Mouse (Mus musculus): ENCODE data around the gene Gm44596. TPM values are rescaled to one million over a fixed set of nuclear protein-coding genes. Genes with fewer than 3 reads are reported as not detected.
A peak's percentile ranks its signal among the peaks of the same experiment; 100 is the strongest.

Gm44596 gene
- total and polyA plus RNA-seq, 3 experiments: not detected

GRCm38 (mm10) chr6:128345623-128346022 is 29.7 kb upstream of the Gm44596 start:
- no peak overlapping the region for H3K4me3 ChIP-seq
- H3K9ac ChIP-seq (ENCODE audit: low read depth, low read length): no peak overlapping the region
- no peak for DNase-seq
- no peaks in the 10 kb centered on the region; the same call in 1 of the 2 replicates for H3K36me3 ChIP-seq (ENCODE audit: control insufficient read depth, insufficient read depth, low read length)
- TF ChIP-seq POLR2A (IDR thresholded peaks at IDR 0.05; ENCODE audit: insufficient read depth, low read depth, low read length) (no peak), EP300 (IDR thresholded peaks at IDR 0.05; ENCODE audit: insufficient read depth, low read depth, low read length) (no peak), CTCF (IDR thresholded peaks at IDR 0.05) (no peak)
- peaks cover 2% of the 10 kb centered on the region; the same call in 1 of the 2 replicates for H3K79me2 ChIP-seq (replicated peaks; ENCODE audit: control insufficient read depth, insufficient read depth, low read length)
- no peaks in the 10 kb centered on the region; the same call in 1 of the 2 replicates for H3K4me1 ChIP-seq (ENCODE audit: control insufficient read depth, insufficient read depth, low read length)
- H3K27me3 ChIP-seq (ENCODE audit: control insufficient read depth, insufficient read depth, low read length): no peaks in the 10 kb centered on the region
- intact Hi-C loops (cut with DNase I): no loop called here
- no peak overlapping the region for H3K27ac ChIP-seq
- 76% methylated on average over 10 of the region's 10 CpGs for WGBS

GRCm38 (mm10) chr6:128346782-128347181 is 28.5 kb upstream of the Gm44596 start:
- no peak overlapping the region for H3K4me3 ChIP-seq
- WGBS: 79% methylated on average over 6 of the region's 6 CpGs
- H3K4me1 ChIP-seq (ENCODE audit: control insufficient read depth, insufficient read depth, low read length): no peaks in the 10 kb centered on the region; the same call in 1 of the 2 replicates
- no peaks in the 10 kb centered on the region for H3K27me3 ChIP-seq (ENCODE audit: control insufficient read depth, insufficient read depth, low read length)
- H3K9ac ChIP-seq (ENCODE audit: low read depth, low read length): no peak overlapping the region
- H3K79me2 ChIP-seq (replicated peaks; ENCODE audit: control insufficient read depth, insufficient read depth, low read length): no peaks in the 10 kb centered on the region
- TF ChIP-seq POLR2A (IDR thresholded peaks at IDR 0.05; ENCODE audit: insufficient read depth, low read depth, low read length) (no peak), CTCF (IDR thresholded peaks at IDR 0.05) (no peak), EP300 (IDR thresholded peaks at IDR 0.05; ENCODE audit: insufficient read depth, low read depth, low read length) (no peak)
- intact Hi-C loops (cut with DNase I): no loop called here
- no peak for DNase-seq
- H3K36me3 ChIP-seq (ENCODE audit: control insufficient read depth, insufficient read depth, low read length): no peaks in the 10 kb centered on the region; the same call in 1 of the 2 replicates
- peak overlapping the region; percentile 38 for H3K27ac ChIP-seq

DNA sequence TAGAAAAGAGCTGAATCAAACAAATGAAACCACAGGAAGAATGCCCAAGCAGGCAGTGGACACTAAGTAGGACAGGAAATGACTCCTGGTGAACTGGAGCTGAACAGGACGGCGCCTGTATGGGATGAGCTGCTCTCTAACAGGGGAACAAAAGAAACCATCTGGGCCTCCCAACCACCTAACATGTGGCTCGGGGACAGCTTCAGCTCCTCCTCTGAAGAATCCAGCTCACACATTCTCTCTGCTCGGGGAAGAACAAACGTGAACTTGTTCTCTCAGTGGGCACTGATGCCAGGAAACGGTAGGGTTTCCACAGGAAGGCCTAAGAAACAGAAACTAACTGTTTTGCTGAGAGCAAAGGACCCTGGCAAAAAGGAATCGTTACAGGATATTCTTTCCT is 25.6 kb upstream of the Gm44596 start:
- H3K36me3 ChIP-seq (ENCODE audit: control insufficient read depth, insufficient read depth, low read length): no peaks in the 10 kb centered on the region; the same call in 1 of the 2 replicates
- no peak overlapping the region for H3K4me3 ChIP-seq
- H3K27ac ChIP-seq: no peak overlapping the region
- H3K79me2 ChIP-seq (replicated peaks; ENCODE audit: control insufficient read depth, insufficient read depth, low read length): no peaks in the 10 kb centered on the region
- no peaks in the 10 kb centered on the region for H3K27me3 ChIP-seq (ENCODE audit: control insufficient read depth, insufficient read depth, low read length)
- WGBS: 41% methylated on average over 7 of the region's 7 CpGs
- H3K4me1 ChIP-seq (ENCODE audit: control insufficient read depth, insufficient read depth, low read length): no peaks in the 10 kb centered on the region; the same call in 1 of the 2 replicates
- TF ChIP-seq CTCF (IDR thresholded peaks at IDR 0.05) (no peak), POLR2A (IDR thresholded peaks at IDR 0.05; ENCODE audit: insufficient read depth, low read depth, low read length) (no peak), EP300 (IDR thresholded peaks at IDR 0.05; ENCODE audit: insufficient read depth, low read depth, low read length) (no peak)
- DNase-seq: no peak
- no peak overlapping the region for H3K9ac ChIP-seq (ENCODE audit: low read depth, low read length)
- intact Hi-C loops (cut with DNase I): no loop called here

DNA sequence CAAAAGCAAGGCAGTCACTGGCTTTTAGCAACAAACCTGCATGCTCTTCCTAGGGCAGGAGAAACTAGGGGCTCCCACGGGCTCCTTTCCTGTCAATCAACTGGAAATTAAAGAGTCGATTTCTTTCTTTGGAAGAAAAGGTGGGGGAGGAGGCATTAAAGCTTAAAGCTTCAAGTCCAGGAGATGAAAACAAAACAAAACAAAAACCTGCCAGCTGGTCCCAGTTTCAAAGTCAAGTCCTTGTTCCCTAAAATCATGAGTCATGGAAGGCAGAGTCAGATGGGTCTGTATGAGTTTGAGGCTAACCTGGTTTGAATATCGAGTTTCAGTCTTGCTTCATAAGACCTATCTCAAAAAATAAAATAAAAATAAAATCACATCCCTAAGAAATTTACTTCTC is 21.2 kb upstream of the Gm44596 start:
- Histone ChIP-seq H3K27me3 (ENCODE audit: control insufficient read depth, insufficient read depth, low read length) (no peaks in the 10 kb centered on the region), H3K36me3 (ENCODE audit: control insufficient read depth, insufficient read depth, low read length) (no peaks in the 10 kb centered on the region), H3K27ac (no peak overlapping the region), H3K4me3 (no peak overlapping the region), H3K79me2 (replicated peaks; ENCODE audit: control insufficient read depth, insufficient read depth, low read length) (no peaks in the 10 kb centered on the region), H3K9ac (ENCODE audit: low read depth, low read length) (no peak overlapping the region), H3K4me1 (ENCODE audit: control insufficient read depth, insufficient read depth, low read length) (peaks cover 2% of the 10 kb centered on the region; the same call in 1 of the 2 replicates)
- 72% methylated on average over 3 of the region's 3 CpGs for WGBS
- intact Hi-C loops (cut with DNase I): no loop called here
- no peak for DNase-seq
- TF ChIP-seq EP300 (IDR thresholded peaks at IDR 0.05; ENCODE audit: insufficient read depth, low read depth, low read length) (no peak), CTCF (IDR thresholded peaks at IDR 0.05) (no peak), POLR2A (IDR thresholded peaks at IDR 0.05; ENCODE audit: insufficient read depth, low read depth, low read length) (no peak)

DNA sequence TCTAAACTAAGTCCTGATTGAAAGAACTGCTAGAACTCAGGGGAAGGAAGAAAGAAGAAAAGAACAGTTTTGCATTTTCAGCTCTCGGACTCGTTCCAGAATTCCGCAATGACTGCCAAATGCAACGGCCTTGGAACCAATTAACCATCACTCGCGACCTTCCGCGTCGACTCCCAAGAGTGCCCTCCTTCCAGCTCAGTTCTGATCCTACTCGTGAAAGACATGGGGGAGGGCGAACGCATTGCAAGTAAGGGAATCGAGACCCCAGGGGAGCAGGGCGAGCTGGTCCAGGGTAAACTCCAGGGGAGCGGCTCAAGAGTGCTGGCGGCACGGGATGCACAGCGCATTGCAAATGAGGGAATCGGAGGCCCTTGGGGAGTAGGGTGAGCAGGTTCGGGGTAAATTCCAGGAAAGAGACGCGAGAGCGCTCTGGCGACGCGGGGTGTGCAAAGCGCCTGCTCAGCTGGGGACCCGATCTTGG is 20.1 kb upstream of the Gm44596 start:
- TF ChIP-seq EP300 (IDR thresholded peaks at IDR 0.05; ENCODE audit: insufficient read depth, low read depth, low read length) (0 out of 2 replicates have a peak, but pooled peaks have one; percentile 3), CTCF (IDR thresholded peaks at IDR 0.05) (no peak)
- Histone ChIP-seq H3K27me3 (ENCODE audit: control insufficient read depth, insufficient read depth, low read length) (no peaks in the 10 kb centered on the region), H3K9ac (ENCODE audit: low read depth, low read length) (peak overlapping the region; percentile 75), H3K4me3 (peak overlapping the region; percentile 63), H3K36me3 (ENCODE audit: control insufficient read depth, insufficient read depth, low read length) (no peaks in the 10 kb centered on the region), H3K27ac (peak overlapping the region; percentile 82), H3K79me2 (replicated peaks; ENCODE audit: control insufficient read depth, insufficient read depth, low read length) (no peaks in the 10 kb centered on the region), H3K4me1 (ENCODE audit: control insufficient read depth, insufficient read depth, low read length) (peaks cover 2% of the 10 kb centered on the region; the same call in 1 of the 2 replicates)
- no peak for DNase-seq
- under 1% methylated on average over 28 of the region's 28 CpGs for WGBS
- intact Hi-C loops (cut with DNase I): no loop called here

- intact Hi-C loops (cut with DNase I): no loop called here
- Histone ChIP-seq H3K4me1 (ENCODE audit: control insufficient read depth, insufficient read depth, low read length) (peaks cover 2% of the 10 kb centered on the region; the same call in 1 of the 2 replicates), H3K27me3 (ENCODE audit: control insufficient read depth, insufficient read depth, low read length) (no peaks in the 10 kb centered on the region), H3K9ac (ENCODE audit: low read depth, low read length) (peak within 1 kb of the TSS; percentile 75), H3K4me3 (peak within 1 kb of the TSS; percentile 63), H3K36me3 (ENCODE audit: control insufficient read depth, insufficient read depth, low read length) (no peaks in the 10 kb centered on the region), H3K27ac (peak within 1 kb of the TSS; percentile 82), H3K79me2 (replicated peaks; ENCODE audit: control insufficient read depth, insufficient read depth, low read length) (no peaks in the 10 kb centered on the region)
- TF ChIP-seq POLR2A (IDR thresholded peaks at IDR 0.05; ENCODE audit: insufficient read depth, low read depth, low read length) (peak; percentile 54), EP300 (IDR thresholded peaks at IDR 0.05; ENCODE audit: insufficient read depth, low read depth, low read length) (no peak)
- peak; percentile 95 for DNase-seq
- under 1% methylated on average over 37 of the region's 42 CpGs for WGBS
Measured at GRCm38 (mm10) chr6:128355726-128356416, 19.4 kb upstream of the Gm44596 start, which contains the start of gene Tulp3. Tulp3 (minus strand) TSS chr6:128355851.

All from heart, adult 2 months (tissue).